Mouse (Mus musculus): ENCODE results near the gene Pdk2. TPM values are rescaled to one million over a fixed set of nuclear protein-coding genes. Genes with fewer than 3 reads are reported as not detected.

The Pdk2 gene
- total and polyA plus RNA-seq, 3 experiments, result 3.9 to 40.3 (median 37.8) TPM

DNA sequence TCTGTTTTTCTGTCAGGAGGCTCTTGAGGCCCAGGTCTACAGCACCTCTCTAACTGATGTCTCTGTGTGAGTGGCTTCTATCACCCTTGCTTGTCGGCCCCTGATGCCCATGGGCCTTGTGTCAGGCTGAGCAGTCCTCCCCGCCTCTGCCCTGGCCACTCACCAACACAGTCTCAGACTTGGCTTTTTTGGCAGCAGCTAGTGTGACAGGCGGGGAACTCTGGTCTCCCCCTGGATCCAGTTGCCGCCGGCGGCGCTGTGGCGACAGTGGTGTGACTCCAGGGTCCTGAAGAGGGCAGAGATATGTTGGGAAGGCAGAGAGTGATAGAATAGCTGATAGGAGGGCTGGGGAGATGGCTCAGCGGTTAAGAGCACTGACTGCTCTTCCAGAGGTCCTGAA lies 11.9 kb upstream of the Pdk2 start:
- no peak for ATAC-seq (ENCODE audit: extremely low read depth, insufficient number of reproducible peaks, low FRiP score, poor library complexity, severe bottlenecking)
- no peak for DNase-seq (ENCODE audit: low spot score)
- H3K36me3 ChIP-seq (replicated peaks), result no peaks in the 10 kb centered on the region
- TF ChIP-seq POLR2AphosphoS5 (IDR thresholded peaks at IDR 0.05; ENCODE audit: insufficient replicate concordance, low read depth, low read length), result no peak
- no peak for TF ChIP-seq TAL1 (conservative IDR thresholded peaks at IDR 0.05; ENCODE audit: low read depth, low read length)
- TF ChIP-seq GATA2 (IDR thresholded peaks at IDR 0.05; ENCODE audit: borderline replicate concordance, low read depth, low read length), result no peak
- TF ChIP-seq CTCF (IDR thresholded peaks at IDR 0.05; ENCODE audit: low read depth, low read length), result no peak
- no peak for TF ChIP-seq GATA1 (IDR thresholded peaks at IDR 0.05; ENCODE audit: borderline replicate concordance, low read length)
- peaks cover 52% of the 10 kb centered on the region for H3K27me3 ChIP-seq (ENCODE audit: insufficient read depth, low read length)
- H3K4me1 ChIP-seq (ENCODE audit: insufficient read depth, low read depth, low read length), result 0 out of 2 replicates have a peak, but pooled peaks cover 2% of the 10 kb centered on the region
- H3K9me3 ChIP-seq (replicated peaks), result no peaks in the 10 kb centered on the region
- no peak overlapping the region for H3K4me3 ChIP-seq (ENCODE audit: low read depth, low read length)

DNA sequence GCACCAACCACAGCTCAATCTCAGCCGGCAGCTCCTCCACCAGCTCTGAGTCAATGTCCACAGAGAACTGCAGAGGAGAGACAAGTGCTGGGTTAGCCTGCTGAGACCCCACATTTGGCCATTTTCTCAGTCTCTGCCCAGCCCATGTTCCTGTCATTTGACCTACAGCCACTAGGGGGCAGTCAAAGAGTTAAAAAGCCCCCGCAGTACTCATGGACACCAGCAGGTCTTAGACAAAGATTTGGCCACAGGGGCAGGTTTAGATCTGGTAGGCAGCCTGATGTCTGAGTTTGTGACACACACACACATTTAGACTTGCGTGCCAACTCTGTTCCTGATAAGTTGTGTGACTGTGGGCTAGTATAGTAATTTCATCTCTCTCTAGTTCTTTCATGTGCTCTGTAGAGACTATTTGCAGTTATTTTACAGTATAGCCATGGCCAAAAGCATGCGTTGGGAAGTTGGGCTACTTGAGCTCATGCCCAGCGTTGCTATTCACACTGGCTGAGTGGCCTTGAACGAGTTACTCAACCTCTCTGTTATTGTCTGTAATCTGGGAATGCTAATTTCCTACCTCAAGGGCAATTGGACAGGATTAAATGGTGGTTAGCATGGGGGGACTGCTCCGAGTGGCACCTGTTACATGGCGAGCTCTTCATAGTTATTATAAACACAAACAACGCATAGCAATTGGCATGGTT lies 6.0 kb upstream of the Pdk2 start:
- Histone ChIP-seq H3K4me1 (ENCODE audit: insufficient read depth, low read depth, low read length) (peaks cover 12% of the 10 kb centered on the region), H3K9me3 (replicated peaks) (no peaks in the 10 kb centered on the region), H3K27me3 (ENCODE audit: insufficient read depth, low read length) (peaks cover 39% of the 10 kb centered on the region; the same call in 1 of the 2 replicates), H3K36me3 (replicated peaks) (no peaks in the 10 kb centered on the region), H3K4me3 (ENCODE audit: low read depth, low read length) (no peak overlapping the region)
- TF ChIP-seq POLR2AphosphoS5 (IDR thresholded peaks at IDR 0.05; ENCODE audit: insufficient replicate concordance, low read depth, low read length), result no peak
- peak; percentile 82 for TF ChIP-seq CTCF (IDR thresholded peaks at IDR 0.05; ENCODE audit: low read depth, low read length)
- ATAC-seq (ENCODE audit: extremely low read depth, insufficient number of reproducible peaks, low FRiP score, poor library complexity, severe bottlenecking), result peak; percentile 54
- peak; percentile 69 for DNase-seq (ENCODE audit: low spot score)

DNA sequence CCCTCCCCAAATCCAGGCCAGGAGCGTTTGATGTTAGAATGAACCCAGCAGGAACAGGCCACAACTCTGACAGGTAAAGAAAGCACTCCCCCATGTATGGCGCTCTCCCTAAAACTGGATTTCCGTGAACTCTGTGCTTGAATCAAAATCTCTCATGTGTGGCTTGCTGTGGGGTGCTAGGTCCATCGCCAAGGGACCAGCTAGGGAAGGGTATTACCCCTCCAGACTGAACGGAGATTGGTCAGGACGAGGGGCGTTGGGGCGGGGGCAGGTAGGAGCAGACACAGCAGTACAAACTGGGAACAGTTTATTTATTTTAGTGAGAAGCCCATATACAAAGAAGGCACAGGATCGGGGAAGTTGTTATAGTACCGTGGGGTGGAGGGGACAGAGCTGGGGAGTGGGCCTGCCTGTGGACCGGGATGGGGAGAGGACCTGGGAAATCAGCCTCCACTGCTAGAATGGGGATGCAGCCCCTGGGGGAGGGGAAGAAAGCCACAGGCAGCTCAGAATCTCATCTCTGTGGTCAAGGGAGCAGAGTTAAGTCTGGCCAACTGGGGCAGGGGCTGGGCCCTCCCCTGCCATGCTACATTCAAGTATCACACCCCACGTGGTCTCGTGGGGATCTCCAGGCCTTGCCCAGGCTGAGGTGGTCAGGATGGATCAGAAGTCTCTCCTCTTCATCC lies 3.2 kb upstream of the Pdk2 start:
- ATAC-seq (ENCODE audit: extremely low read depth, insufficient number of reproducible peaks, low FRiP score, poor library complexity, severe bottlenecking) (no peak), DNase-seq (ENCODE audit: low spot score) (no peak)
- H3K9me3 ChIP-seq (replicated peaks), result no peaks in the 10 kb centered on the region
- peaks cover 8% of the 10 kb centered on the region for H3K36me3 ChIP-seq (replicated peaks)
- no peak overlapping the region for H3K4me3 ChIP-seq (ENCODE audit: low read depth, low read length)
- TF ChIP-seq CTCF (IDR thresholded peaks at IDR 0.05; ENCODE audit: low read depth, low read length) (no peak), POLR2AphosphoS5 (IDR thresholded peaks at IDR 0.05; ENCODE audit: insufficient replicate concordance, low read depth, low read length) (no peak), TAL1 (conservative IDR thresholded peaks at IDR 0.05; ENCODE audit: low read depth, low read length) (no peak), GATA1 (IDR thresholded peaks at IDR 0.05; ENCODE audit: borderline replicate concordance, low read length) (no peak), GATA2 (IDR thresholded peaks at IDR 0.05; ENCODE audit: borderline replicate concordance, low read depth, low read length) (no peak)
- peaks cover 36% of the 10 kb centered on the region for H3K4me1 ChIP-seq (ENCODE audit: insufficient read depth, low read depth, low read length)
- H3K27me3 ChIP-seq (ENCODE audit: insufficient read depth, low read length), result peaks cover 28% of the 10 kb centered on the region; the same call in 1 of the 2 replicates

DNA sequence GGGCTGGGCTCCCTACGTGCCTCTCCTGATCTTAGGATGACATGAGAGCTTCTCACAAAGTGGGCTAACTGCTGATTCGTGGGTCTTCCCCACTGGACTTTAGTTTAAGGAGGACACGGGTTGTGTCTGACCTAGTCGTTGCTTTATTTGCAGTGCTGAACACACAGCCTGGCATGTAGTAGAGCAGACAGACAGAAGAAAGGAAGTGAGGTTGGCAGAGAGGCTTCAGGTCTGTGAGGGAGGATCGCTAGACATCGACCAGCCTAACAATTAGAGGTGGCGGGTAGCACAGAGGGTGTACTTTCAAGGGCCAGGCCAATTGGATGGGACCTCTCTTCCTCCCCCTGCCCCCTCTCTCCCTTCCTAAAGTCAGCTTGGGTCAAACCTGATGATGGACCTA lies 2.5 kb upstream of the Pdk2 start:
- TF ChIP-seq TAL1 (conservative IDR thresholded peaks at IDR 0.05; ENCODE audit: low read depth, low read length) (no peak), GATA1 (IDR thresholded peaks at IDR 0.05; ENCODE audit: borderline replicate concordance, low read length) (no peak), GATA2 (IDR thresholded peaks at IDR 0.05; ENCODE audit: borderline replicate concordance, low read depth, low read length) (no peak), POLR2AphosphoS5 (IDR thresholded peaks at IDR 0.05; ENCODE audit: insufficient replicate concordance, low read depth, low read length) (no peak), CTCF (IDR thresholded peaks at IDR 0.05; ENCODE audit: low read depth, low read length) (no peak)
- Histone ChIP-seq H3K27me3 (ENCODE audit: insufficient read depth, low read length) (peaks cover 28% of the 10 kb centered on the region; the same call in 1 of the 2 replicates), H3K4me1 (ENCODE audit: insufficient read depth, low read depth, low read length) (peaks cover 39% of the 10 kb centered on the region), H3K4me3 (ENCODE audit: low read depth, low read length) (no peak overlapping the region), H3K36me3 (replicated peaks) (peaks cover 15% of the 10 kb centered on the region), H3K9me3 (replicated peaks) (no peaks in the 10 kb centered on the region)
- no peak for ATAC-seq (ENCODE audit: extremely low read depth, insufficient number of reproducible peaks, low FRiP score, poor library complexity, severe bottlenecking)
- DNase-seq (ENCODE audit: low spot score), result no peak

DNA sequence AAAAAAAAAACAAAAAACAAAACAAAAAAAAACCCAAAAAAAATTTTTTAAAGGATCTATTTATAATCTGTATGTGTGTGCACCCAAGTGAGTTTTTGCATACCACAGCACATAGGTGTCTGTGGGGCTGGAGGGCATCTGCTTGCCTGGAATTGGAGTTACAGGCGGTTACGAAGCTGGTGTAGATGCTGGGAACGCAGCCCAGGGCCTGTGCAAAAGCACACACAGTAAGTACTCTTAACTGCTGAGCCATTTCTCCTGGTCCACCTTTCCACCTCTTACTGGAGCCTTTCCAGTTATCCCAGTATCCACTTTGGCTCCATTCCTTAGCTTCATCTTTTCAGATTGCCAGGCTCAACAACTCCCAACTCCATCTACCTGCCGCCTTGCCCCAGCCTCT lies 1.9 kb upstream of the Pdk2 start:
- DNase-seq (ENCODE audit: low spot score) (no peak), ATAC-seq (ENCODE audit: extremely low read depth, insufficient number of reproducible peaks, low FRiP score, poor library complexity, severe bottlenecking) (no peak)
- peaks cover 28% of the 10 kb centered on the region; the same call in 1 of the 2 replicates for H3K27me3 ChIP-seq (ENCODE audit: insufficient read depth, low read length)
- H3K9me3 ChIP-seq (replicated peaks), result no peaks in the 10 kb centered on the region
- TF ChIP-seq TAL1 (conservative IDR thresholded peaks at IDR 0.05; ENCODE audit: low read depth, low read length) (no peak), GATA2 (IDR thresholded peaks at IDR 0.05; ENCODE audit: borderline replicate concordance, low read depth, low read length) (no peak), POLR2AphosphoS5 (IDR thresholded peaks at IDR 0.05; ENCODE audit: insufficient replicate concordance, low read depth, low read length) (no peak), CTCF (IDR thresholded peaks at IDR 0.05; ENCODE audit: low read depth, low read length) (no peak)
- H3K4me1 ChIP-seq (ENCODE audit: insufficient read depth, low read depth, low read length), result peaks cover 39% of the 10 kb centered on the region
- no peak overlapping the region for H3K4me3 ChIP-seq (ENCODE audit: low read depth, low read length)
- peaks cover 20% of the 10 kb centered on the region for H3K36me3 ChIP-seq (replicated peaks)

DNA sequence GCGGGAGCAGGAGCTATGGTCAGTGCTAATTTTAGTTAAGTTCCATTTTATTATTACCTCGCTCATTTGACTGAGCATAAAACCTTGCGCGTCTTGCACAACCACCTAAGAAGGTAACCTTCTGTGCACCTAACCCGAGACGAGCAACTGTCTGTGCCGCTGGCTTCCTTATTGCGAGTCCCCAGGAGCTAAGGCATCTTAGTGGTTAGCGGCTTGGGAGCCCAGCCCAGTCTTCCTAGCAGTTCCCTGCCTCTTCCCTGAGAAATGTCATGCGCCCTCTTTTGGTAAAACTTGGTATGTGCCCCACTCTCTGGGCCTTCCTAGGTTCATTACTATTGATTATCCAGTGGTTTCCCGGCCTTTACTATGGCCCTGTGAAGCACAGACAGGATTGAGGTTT lies 942 bp upstream of the Pdk2 start:
- ATAC-seq (ENCODE audit: extremely low read depth, insufficient number of reproducible peaks, low FRiP score, poor library complexity, severe bottlenecking) (no peak), DNase-seq (ENCODE audit: low spot score) (peak; percentile 82)
- no peaks in the 10 kb centered on the region for H3K9me3 ChIP-seq (replicated peaks)
- H3K27me3 ChIP-seq (ENCODE audit: insufficient read depth, low read length), result peaks cover 25% of the 10 kb centered on the region; the same call in 1 of the 2 replicates
- peak overlapping the region; percentile 75 for H3K4me3 ChIP-seq (ENCODE audit: low read depth, low read length)
- peaks cover 30% of the 10 kb centered on the region for H3K36me3 ChIP-seq (replicated peaks)
- peaks cover 39% of the 10 kb centered on the region for H3K4me1 ChIP-seq (ENCODE audit: insufficient read depth, low read depth, low read length)
- TF ChIP-seq CTCF (IDR thresholded peaks at IDR 0.05; ENCODE audit: low read depth, low read length) (peak; percentile 51), POLR2AphosphoS5 (IDR thresholded peaks at IDR 0.05; ENCODE audit: insufficient replicate concordance, low read depth, low read length) (no peak), GATA1 (IDR thresholded peaks at IDR 0.05; ENCODE audit: borderline replicate concordance, low read length) (no peak), TAL1 (conservative IDR thresholded peaks at IDR 0.05; ENCODE audit: low read depth, low read length) (no peak)
